Comparison of ENCODE assay signal across 25 mouse cellular contexts in genomic region chr8:45044160-45044559, GRCm38 (mm10). TPM values are rescaled to one million over a fixed set of nuclear protein-coding genes. Genes with fewer than 3 reads are reported as not detected.
"Had no signal": no experiment of that assay in that cellular context is flagged by ENCODE, and none has a peak within 500 bp of the region (broad histone marks: within the 10 kb centered on the region; RNA-seq: fewer than 3 reads in every experiment).

No protein-coding gene starts in this region.

- H3K4me1 ChIP-seq: midbrain, embryonic 10.5 days; midbrain, embryonic 12.5 days; neural tube, embryonic 13.5 days; neural tube, embryonic 15.5 days had no signal

- H3K9me3 ChIP-seq: midbrain, embryonic 10.5 days; midbrain, embryonic 12.5 days; neural tube, embryonic 13.5 days; neural tube, embryonic 15.5 days had no signal

- H3K4me3 ChIP-seq: midbrain, embryonic 10.5 days; midbrain, embryonic 12.5 days; myocyte; neural tube, embryonic 13.5 days; neural tube, embryonic 15.5 days had no signal

- H3K4me2 ChIP-seq: lung, embryonic 14.5 days; midbrain, embryonic 12.5 days; neural tube, embryonic 13.5 days; neural tube, embryonic 15.5 days had no signal

- H3K9ac ChIP-seq: lung, embryonic 14.5 days; midbrain, embryonic 12.5 days; neural tube, embryonic 13.5 days; neural tube, embryonic 15.5 days had no signal

- H3K27me3 ChIP-seq: midbrain, embryonic 12.5 days; neural tube, embryonic 13.5 days; neural tube, embryonic 15.5 days had no signal

- DNase-seq: lung, adult 18-20 months; lung, embryonic 14.5 days; lung, postnatal 10 days; lung, postnatal 4 days; midbrain, embryonic 14.5 days; retina, postnatal 1 day; right cerebral cortex, adult 18-20 months; right cerebral cortex, postnatal 25 days; right cerebral cortex, postnatal 4 days; spleen, adult 18-20 months; thymus, adult 18-20 months; thymus, postnatal 14 days; thymus, postnatal 36 days had no signal

- ATAC-seq: midbrain, embryonic 16.5 days had no signal

- H3K27ac ChIP-seq: midbrain, embryonic 10.5 days; midbrain, embryonic 12.5 days; neural tube, embryonic 13.5 days; neural tube, embryonic 15.5 days had no signal

RNA-seq across cellular contexts. Expression of gene Mtnr1a, which starts 24.8 kb away (rescaled TPM):
- total RNA-seq: megakaryocyte, adult 5-6 weeks; megakaryocyte-erythroid progenitor cell, adult 5-6 weeks had no signal
- polyA plus RNA-seq: lung, embryonic 16.5 days; myocyte; small intestine, adult 2 months; stomach, embryonic 14.5 days; thymus, postnatal 0 days had no signal
